ENCODE assay signal across 8 mouse cellular contexts in genomic region chr2:139381628-139382027, GRCm38 (mm10).
DNase-seq lines count a peak whose midpoint lies in the region; ATAC-seq and TF ChIP-seq lines count a peak whose summit lies in the region.

No protein-coding gene starts in this region.

- H3K27me3 ChIP-seq in forebrain, embryonic 16.5 days (replicated peaks; ENCODE audit: control insufficient read depth, insufficient read depth, low read length): no peaks in the 10 kb centered on the region
- no peaks in the 10 kb centered on the region for H3K27me3 ChIP-seq in hindbrain, embryonic 14.5 days (ENCODE audit: control insufficient read depth, insufficient read depth, low read length)
- no peaks in the 10 kb centered on the region for H3K27me3 ChIP-seq in lung, postnatal 0 days (replicated peaks; ENCODE audit: insufficient read depth, low read length)

- no peak overlapping the region for H3K9ac ChIP-seq in forebrain, embryonic 16.5 days (replicated peaks; ENCODE audit: low read depth, low read length)
- H3K9ac ChIP-seq in hindbrain, embryonic 14.5 days: no peak overlapping the region
- no peak overlapping the region for H3K9ac ChIP-seq in lung, postnatal 0 days (replicated peaks; ENCODE audit: low read depth)

- H3K4me2 ChIP-seq in forebrain, embryonic 16.5 days (ENCODE audit: low read length): no peak overlapping the region
- no peak overlapping the region for H3K4me2 ChIP-seq in hindbrain, embryonic 14.5 days (replicated peaks)
- H3K4me2 ChIP-seq in lung, postnatal 0 days (replicated peaks; ENCODE audit: low read depth, low read length): no peak overlapping the region

- no peak overlapping the region for H3K4me3 ChIP-seq in forebrain, embryonic 16.5 days (replicated peaks; ENCODE audit: low read length)
- no peak overlapping the region for H3K4me3 ChIP-seq in hindbrain, embryonic 14.5 days (replicated peaks; ENCODE audit: low read length)
- no peak overlapping the region for H3K4me3 ChIP-seq in lung, postnatal 0 days (ENCODE audit: low read depth, low read length)

- no peaks in the 10 kb centered on the region for H3K4me1 ChIP-seq in forebrain, embryonic 16.5 days (replicated peaks; ENCODE audit: control insufficient read depth, insufficient read depth, low read length)
- H3K4me1 ChIP-seq in hindbrain, embryonic 14.5 days (replicated peaks; ENCODE audit: control insufficient read depth, insufficient read depth, low read length): no peaks in the 10 kb centered on the region
- no peaks in the 10 kb centered on the region for H3K4me1 ChIP-seq in lung, postnatal 0 days (ENCODE audit: insufficient read depth, low read depth, low read length)

- no peaks in the 10 kb centered on the region for H3K36me3 ChIP-seq in forebrain, embryonic 16.5 days (ENCODE audit: control insufficient read depth, insufficient read depth)
- no peaks in the 10 kb centered on the region for H3K36me3 ChIP-seq in hindbrain, embryonic 14.5 days (replicated peaks; ENCODE audit: control insufficient read depth, insufficient read depth)
- no peaks in the 10 kb centered on the region for H3K36me3 ChIP-seq in lung, postnatal 0 days (ENCODE audit: insufficient read depth, low read length)

- no peak overlapping the region for H3K27ac ChIP-seq in forebrain, embryonic 16.5 days (ENCODE audit: low read length)
- H3K27ac ChIP-seq in hindbrain, embryonic 14.5 days: no peak overlapping the region
- H3K27ac ChIP-seq in lung, postnatal 0 days (ENCODE audit: low read length): no peak overlapping the region

- TF ChIP-seq EP300 in lung, postnatal 0 days (IDR thresholded peaks at IDR 0.05): no peak

- peak; percentile 71 for DNase-seq in R1 (ENCODE audit: low read depth, low spot score)
- DNase-seq in cerebellum, adult 11-12 months: peak; percentile 88
- peak; percentile 91 for DNase-seq in hindbrain, embryonic 14.5 days (ENCODE audit: low spot score)
- peak; percentile 79 to 87 for DNase-seq in layer of hippocampus, postnatal 10 days (ENCODE audit: low spot score in 2 of 2)
- peak; percentile 87 for DNase-seq in lung, postnatal 0 days (ENCODE audit: low spot score)
- DNase-seq in right cerebral cortex, adult 18-20 months: peak; percentile 83

- TF ChIP-seq CTCF in lung, postnatal 0 days (IDR thresholded peaks at IDR 0.05): peak; percentile 91

- no peaks in the 10 kb centered on the region for H3K9me3 ChIP-seq in forebrain, embryonic 16.5 days (ENCODE audit: control insufficient read depth, low read length)
- no peaks in the 10 kb centered on the region for H3K9me3 ChIP-seq in hindbrain, embryonic 14.5 days (ENCODE audit: control insufficient read depth, low read length)
- H3K9me3 ChIP-seq in lung, postnatal 0 days (ENCODE audit: low read length): no peaks in the 10 kb centered on the region

- peak; percentile 96 for ATAC-seq in forebrain, embryonic 16.5 days
- ATAC-seq in hindbrain, embryonic 14.5 days (ENCODE audit: low FRiP score): peak; percentile 95
- ATAC-seq in lung, postnatal 0 days: peak; percentile 33; the same call in 1 of the 2 replicates
- no peak for ATAC-seq in inflammation-experienced regulatory T-cells, adult 6 months

- WGBS in forebrain, embryonic 16.5 days: 0% methylated on average over 1 of the region's 1 CpGs
- WGBS in hindbrain, embryonic 14.5 days: 0% methylated on average over 1 of the region's 1 CpGs
- 0% methylated on average over 1 of the region's 1 CpGs for WGBS in lung, postnatal 0 days
